Mouse (Mus musculus) embryo, embryonic 10 days (tissue): ENCODE results near the gene Kif5a.
"Not testable (repeated sequence)": the region's sequence is repeated elsewhere in the genome, so short reads cannot be mapped to it uniquely, and the experiment has no call there.

Source experiments
- DNase-seq: peaks from one replicate; pipeline ENCODE4 v3.0.0-alpha.2; 2015; ENCODE audit warnings: low spot score

Kif5a gene

DNA sequence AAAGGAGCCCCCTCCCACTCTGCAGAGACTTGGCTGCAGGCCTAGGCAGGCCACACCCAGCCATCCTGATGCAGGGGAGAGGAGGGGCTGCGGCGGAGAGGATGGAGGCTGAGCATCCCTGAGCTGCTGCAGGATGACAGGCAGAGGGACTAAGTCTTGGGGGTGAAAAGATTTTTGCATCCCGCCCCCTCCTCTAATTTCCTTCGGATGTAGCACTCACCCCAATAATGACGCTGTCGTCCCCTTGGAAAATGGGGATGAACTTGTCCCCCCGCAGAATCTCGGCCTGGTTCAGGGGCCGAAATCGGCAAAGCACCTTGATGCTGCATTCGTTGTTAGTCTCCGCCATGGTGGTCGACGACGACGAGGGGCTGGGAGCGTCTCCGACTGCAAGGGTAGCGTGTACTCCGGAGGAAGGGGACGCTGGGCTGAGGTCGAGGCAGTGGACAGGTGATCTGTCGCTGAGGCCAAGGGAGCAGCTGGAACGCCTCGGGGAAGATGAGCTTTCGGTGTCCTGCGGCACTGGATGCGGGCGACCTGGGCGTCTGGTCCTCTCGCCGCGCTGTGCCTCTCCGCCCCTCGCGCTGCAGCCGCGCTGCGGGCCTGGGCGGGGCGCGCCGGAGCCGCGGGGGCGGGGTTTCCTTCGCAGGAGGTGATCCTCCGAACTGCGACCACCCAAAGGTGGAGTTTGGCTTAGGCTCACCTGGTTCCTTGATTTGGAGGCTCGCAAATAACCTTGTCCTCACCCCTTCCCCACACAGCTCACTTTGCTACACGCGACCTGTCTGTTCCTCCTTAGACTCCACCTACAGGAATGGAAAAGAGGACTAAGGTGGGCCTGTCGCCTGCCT is at the start of gene Kif5a:
TSS of gene Kif5a (minus strand) at position 801 of the 851 bp plus-strand sequence.
- peak; percentile 47 for DNase-seq

DNA sequence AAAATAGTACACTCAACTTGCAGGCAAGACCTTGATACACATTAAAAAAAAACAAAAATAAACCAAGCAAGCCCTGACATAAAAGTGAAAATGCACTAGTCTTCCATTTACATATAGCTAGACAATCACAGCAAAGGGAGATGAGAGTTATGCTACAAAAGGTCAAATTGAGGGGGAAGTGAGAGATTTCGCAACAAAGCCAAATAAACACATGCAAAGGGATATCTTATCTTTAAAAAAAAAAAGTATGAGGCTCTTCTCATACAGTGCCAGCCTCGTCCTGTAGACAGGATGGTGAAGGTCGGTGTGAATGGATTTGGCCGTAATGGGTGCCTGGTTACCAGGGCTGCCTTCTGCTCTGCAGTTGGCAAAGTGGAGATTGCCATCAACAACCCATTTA is 49.7 kb upstream of the Kif5a start:
- no peak for DNase-seq

DNA sequence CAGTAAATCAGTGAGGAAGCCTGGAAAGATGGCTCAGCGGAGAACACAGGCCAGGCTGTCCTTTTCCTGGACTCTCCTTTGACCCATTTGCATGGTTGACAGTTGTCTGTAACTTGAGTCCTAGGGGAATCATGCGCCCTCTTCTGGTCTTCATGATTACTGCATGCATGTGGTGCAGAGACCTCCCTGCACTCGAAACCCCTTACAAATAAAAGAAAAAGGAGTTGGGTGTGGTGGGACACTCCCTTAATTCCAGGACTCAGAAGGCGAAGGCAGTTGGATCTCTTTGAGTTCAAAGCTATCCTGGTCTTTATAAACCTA is 49.2 kb upstream of the Kif5a start:
- DNase-seq, result peak; percentile 94

DNA sequence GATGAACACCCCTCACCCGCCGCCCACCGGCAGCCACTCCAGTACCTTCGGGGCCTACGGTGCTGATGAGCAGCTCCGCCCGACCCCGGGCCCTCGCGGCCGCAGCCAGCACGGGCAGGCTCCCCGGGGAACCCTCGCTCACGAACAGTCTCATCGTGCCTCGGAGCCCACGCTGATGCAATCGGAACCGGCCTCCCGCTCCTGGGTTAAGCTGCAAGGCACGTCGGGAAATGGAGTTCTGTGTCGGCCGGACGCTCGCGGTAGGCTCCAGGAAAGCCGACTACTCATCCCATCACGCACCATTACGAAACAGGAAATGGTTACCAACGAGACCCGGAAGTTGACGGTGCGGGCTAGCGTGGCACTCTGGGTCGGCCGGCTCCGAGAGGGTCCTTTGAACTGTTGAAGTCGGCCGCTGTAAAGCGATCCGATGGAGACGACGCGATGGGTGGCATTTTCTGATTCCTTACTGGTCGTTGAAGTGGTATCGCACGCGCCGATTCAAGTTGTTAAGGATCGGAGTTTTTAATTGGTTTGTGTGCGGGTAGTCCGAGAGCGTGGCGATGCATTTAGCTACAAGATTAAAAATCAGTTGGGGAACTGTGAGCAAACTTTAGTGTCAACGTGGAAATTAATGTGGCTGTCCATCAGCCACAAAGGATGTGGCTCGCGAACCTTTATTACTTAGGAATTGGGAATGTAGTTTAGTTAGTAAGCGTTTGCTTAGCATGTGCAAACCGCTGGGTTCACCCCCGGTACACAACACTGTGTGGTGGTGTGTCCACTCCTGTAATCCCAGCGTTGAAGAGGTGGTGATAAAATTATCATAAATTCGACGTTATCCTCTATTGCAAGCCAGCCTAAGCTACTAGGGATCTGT is 48.6 kb upstream of the Kif5a start, which contains the start of gene Mars:
TSS of gene Mars (minus strand) at position 311 of the 880 bp plus-strand sequence.
- peak; percentile 99 for DNase-seq

DNA sequence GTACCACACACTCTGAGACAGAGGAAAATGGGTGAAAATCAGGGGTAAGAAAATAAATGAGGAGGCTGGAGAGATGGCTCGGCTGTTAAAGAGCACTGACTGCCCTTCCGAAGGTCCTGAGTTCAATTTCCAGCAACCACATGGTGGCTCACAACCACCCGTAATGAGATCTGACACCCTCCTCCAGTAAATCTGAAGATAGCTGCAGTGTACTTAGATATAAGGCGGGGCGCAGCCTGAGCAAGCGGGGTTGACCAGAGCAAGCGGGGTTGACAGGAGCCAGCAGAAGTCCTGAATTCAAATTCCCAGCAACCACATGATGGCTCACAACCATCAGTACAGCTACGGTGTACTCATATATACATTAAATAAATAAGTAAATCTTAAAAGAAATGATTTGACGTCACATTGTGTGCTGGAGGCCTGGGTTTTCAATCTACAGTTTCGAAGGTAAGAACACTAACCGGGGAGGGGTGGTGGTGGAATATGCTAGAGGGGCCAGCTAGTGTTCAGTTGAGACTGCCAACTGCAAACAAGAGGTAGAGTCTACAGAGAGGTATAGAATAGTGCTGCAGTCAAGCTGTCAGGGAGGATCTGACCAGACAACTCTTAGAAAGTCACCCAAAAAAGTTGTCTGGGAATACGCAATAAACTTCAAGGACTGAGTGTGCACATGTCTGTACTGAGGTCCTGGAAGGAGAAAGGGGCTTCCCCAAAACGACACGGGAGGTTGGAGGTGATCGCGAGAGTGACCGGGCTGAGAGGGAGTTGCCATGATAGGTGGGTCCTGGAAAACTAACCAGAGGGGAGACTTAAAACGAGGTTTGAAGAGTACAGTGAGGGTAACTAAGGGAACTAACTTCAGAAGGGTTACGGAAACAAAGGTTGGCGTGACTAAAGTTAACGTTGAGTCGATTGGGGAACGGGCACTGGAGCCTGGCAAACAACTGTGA is 47.7 kb upstream of the Kif5a start:
- DNase-seq, result peak; percentile 78

DNA sequence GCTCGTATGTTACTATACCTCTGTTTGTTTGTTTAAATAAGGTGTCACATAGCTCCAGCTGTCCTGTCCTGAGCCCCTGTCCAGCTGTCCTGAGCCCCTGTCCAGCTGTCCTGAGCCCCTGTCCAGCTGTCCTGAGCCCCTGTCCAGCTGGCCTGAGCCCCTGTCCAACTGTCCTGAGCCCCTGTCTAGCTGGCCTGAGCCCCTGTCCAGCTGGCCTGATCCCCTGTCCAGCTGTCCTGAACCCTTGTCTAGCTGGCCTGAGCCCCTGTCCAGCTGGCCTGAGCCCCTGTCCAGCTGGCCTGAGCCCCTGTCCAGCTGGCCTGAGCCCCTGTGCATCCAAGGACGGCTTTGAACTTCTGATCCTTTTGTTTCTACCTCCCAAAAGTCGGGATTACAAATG is 46.0 kb upstream of the Kif5a start:
- not testable (repeated sequence) for DNase-seq

DNA sequence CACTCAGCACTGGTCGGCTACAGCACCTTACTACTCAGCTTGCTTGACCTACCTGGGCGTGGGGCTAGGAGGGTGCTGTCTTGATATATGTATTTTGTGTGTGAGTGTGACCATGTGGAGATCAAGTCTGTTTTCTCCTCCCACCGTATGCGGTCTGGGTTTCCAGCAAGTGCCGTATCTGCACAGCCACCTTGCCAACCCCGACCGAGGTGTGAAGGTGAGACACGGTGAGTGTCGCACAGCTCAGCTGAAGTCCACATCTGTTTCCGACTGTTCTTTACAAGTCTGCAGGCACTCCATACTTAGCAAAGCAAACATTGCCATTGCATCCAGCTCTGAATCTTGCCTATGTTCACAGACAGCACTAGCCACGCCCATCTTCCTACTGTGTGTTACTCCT is 40.0 kb upstream of the Kif5a start:
- no peak for DNase-seq

DNA sequence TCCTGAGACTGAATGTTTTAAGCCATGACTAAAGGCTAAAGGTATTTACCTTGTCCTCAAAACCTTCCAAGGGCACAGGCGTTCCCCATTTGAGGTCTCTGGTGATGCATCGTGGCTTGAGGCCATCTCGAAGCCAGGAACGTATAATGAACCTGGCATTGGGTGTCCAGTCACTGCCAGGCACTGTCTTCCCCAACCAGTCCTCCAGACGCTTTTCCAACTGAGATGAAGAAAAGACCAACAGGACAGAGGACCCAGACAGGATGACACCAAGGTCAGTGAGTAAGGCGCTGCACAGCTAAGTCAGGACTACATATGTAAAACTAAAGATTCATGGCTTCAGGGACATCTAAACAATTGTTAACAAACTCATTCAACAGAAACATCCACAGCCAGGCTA is 37.2 kb upstream of the Kif5a start:
- DNase-seq, result no peak

DNA sequence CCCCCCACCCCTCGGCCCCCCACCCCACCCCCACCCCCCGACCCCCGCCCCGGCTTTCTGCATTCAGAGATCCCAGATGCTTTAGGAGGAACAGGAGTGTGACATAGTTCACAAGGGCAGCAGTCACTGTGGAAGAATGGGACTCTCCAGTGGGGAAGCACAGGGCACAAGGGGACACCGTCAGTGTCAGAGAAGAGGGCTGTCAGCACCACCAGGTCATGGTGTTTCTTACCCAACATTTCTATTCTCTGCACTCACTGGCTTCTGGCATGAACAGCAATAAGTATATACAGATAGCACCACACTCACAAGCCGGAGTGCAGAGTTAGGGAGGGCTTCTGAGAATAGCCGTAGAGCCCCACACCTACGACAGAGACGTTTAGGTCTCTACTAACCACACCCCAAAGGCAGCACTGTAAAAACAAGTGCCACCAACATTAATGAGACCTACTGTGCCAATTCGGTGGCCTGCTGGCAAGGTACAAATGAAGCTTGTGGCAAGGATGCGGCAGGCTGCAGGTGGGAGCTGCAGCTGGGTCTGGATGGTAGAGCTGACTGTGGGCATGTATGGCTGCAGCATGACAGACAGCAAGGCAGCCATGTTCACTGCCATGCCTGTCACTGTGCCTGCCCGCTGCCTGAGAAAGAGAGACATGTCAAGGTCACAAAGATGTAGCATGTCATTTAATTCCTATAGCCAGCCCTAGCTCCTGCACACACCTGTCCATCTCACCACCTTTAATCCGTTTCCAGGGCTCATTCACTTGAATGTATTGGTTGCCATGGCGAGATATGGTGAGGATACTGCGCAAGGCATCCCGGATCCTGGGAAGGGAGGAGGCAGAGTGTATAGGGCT is 34.1 kb upstream of the Kif5a start:
- no peak for DNase-seq

DNA sequence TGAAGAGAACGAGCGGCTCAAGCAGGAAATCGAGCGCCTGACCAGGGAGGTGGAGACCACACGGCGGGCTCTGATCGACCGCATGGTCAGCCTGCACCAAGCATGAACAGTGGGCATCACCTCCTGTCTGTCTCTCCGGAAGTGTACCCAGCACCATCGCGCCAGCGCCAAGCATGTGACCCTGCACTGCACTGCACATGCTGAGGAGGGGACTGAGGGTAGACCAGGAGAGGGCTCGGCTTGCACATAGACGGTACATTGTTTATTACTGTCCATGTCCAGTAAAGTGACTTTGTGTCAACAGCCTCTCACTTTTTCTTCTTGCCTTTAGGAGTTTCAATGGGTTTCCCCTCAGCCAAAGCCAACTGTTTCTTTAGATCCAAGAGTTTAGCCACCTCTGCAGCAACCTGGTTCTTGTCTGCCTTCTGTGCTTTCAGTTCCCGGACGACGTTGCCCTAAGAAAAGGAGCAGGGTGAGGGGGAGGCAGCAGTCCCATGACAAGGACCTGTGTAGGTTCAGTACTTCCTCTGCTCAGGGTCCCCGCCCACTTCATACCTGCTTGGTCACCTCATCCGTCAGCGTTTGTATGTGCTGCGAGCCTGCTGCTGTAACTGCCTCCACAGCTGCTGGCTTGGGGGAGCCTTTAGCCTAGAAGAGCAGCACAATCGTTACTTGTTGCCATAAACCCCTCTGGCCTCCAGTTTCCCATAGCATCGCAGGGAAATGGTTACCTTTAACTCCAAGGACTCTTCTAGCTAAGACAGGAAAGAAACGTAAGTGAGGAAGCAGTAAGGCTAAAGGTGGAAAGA is 33.0 kb upstream of the Kif5a start:
- no peak for DNase-seq

DNA sequence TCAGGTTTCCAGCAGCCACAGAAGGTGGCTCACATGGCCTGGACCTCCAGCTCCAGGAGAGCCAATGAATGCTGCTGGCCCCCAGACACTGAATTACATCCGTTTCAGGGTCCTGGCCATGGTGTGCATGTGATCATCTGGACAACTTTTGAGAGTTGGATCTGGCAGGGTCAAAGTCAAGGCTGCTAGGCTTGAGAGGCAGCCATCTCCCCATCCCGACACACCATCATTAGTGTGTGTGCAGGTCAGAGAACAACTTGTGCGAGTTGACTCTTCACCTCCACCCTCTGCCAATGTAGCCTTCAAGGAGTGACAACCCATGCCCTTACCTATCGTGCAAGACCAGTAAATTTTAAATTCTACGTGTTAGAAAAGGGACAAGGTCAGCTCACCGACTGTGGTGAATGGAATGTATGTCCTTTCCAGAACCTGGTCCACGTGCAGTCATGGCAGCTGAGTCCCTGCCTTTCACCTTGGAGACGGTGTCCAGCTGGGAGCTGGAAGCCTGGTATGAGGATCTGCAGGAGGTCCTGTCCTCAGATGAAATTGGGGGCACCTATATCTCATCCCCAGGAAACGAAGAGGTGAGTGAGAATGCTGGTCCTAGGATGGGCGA is 31.9 kb upstream of the Kif5a start:
- no peak for DNase-seq

DNA sequence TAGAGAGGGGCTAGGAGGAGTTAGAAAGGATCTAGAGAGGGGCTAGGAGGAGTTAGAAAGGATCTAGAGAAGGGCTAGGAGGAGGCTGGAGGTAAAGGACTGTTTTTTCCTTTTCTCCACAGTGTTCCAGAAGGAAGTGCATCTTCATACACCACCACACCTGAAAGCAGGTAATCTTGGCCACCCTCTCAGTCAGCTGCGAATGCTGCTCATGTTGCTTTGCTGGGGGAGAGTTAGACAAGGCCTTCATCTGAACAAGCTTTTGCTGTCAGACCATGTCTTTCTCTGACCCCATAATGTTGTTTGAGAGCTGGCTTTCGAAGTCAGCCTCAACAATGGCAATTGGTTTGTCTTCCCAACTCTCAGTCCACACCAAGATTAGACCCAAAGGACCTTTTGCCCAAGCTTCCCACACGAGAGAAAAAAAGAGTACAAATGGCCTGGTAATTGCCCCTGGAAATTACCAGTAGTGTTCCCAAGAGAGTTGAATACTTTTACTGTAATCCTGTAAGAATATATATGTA is 30.5 kb upstream of the Kif5a start:
- DNase-seq, result no peak

DNA sequence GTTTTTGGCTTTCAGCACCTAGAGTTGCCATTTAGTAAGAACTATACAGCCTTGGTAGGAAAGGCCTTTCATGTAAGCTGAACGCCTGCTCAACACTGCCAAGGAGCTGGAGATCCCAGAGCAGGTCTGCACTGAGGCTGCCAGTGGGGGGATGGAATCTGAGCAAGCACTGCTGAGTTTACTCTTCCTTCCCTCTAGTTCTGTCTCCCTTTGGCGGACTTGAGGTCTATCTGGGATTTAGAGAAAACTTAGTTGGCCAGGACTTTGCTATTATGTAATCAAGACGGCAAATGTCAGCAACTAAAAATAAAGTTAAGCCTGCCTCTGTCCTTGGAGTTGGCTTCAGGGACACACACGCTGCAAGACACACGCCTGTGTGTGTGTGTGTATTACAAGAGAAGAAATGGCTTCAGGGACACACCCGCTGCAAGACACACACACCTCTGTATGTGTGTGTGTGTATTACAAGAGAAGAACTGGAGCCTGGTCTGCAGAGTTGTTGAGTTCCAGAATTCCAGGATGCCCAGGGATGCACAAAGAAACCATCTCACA is 29.9 kb upstream of the Kif5a start:
- DNase-seq, result no peak

DNA sequence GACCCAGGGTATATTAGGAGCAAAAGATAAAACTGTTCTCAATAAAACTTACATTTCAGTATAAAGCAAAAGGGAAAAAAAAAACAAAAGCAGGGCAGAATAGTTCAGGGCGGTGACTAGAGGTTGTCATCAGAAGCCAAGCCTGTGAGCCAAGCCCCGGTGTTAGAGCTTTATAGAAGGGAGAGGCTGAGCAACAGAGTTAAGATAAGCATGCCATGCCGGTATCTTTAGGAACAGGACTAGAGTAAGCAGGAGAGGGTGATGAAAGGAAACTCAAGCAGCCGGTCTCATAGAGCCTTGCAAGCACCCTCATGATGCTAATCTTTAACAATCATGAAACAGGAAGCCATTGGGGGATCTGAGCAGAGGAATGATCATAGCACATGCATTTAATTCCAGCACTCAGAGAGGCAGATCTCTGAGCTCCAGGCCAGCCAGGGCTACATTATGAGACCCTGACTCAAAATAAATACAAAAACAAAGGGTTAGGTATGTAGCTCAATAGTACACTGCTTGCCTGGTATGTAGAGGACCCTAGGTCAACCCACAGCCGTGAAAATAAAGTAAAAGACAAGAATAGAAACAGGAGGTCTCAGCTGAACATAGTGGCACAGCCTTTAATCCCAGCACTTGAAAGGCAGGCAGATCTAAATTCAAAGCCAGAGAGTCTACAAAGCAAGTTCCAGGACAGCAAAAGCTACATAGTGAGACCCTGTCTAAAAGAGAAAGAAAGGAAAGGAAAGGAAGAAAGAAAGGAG is 28.9 kb upstream of the Kif5a start:
- no peak for DNase-seq

DNA sequence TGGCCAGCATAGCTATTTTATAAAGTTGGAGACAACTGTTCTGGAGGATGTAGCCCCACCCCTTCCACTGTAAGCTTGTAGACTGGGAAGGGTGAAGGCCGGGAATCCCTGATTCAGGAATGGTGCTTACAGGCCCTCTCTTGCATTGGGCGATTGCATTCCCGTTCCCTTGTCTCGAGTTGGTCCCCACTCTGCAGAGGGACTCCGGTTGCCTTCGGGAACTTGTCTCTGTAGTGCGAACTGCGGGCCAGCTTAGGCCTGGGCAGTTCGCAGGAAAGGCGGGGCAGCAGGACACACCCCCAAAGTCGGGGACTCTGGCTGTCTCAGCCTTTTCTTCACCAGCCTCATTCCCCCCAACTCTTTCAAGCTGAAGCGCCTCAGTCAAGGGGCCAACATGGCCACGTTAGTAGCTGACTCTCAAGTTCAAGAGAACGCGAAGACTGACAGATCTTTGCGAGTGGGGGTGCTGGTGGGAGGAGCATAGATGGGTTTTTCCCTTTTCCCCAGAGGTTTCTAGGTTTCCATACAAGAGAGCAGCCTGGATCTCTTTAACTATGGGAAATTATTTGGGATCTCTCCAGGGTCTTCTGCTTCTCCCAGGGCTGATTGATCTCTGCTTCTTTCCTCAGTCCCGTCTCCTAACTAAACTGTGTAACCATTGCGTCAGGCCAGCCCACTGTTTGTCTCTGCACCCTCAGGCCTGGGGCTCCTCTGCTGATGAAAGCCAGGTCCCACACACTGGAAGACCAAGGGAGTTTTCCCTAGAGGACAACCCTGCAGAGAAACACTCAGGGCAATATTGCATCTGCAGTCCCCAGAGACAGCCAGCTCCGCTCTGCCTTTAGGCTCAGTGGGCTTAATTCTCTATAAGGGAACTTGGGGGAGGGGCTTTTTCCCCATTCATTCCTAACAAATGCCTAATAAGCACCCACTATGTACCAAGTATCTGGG is 28.1 kb upstream of the Kif5a start:
- DNase-seq, result peak; percentile 78

DNA sequence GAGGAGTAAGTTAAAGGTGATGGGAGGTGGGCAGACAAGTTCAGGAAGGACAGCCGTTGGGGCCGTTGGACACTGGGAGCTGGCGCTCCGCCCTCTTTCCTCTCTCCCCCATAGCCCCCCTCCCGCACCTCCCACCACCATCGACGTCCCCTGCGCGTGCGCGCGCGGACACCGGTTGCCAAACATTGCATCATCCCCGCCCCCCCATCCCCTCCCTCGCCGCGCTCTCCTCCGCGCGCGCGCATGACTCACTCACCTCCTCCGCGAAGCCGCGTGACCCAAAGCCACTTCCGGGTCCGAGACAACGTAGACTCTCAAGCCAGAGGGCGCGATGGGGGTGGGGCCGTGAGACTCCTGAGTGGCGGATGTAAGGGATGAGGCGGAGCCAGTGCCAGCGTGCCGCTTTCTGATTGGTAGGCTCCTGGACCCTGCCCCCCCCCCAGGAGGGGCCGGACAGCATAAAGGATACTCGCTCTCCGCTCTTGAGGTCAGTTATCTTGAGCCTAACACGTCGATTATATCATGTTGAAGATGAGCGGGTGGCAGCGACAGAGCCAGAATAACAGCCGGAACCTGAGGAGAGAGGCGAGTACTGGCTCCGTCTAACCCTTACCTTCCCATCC is 27.3 kb upstream of the Kif5a start:
- DNase-seq, result peak; percentile 100
